In genomic region chr6:138130541-138130940, GRCm38 (mm10) we compare ENCODE assay signal across 26 mouse cellular contexts. TPM values are rescaled to one million over a fixed set of nuclear protein-coding genes. Genes with fewer than 3 reads are reported as not detected.
DNase-seq lines count a peak whose midpoint lies in the region; ATAC-seq and TF ChIP-seq lines count a peak whose summit lies in the region.
"Had no signal": no experiment of that assay in that cellular context is flagged by ENCODE, and none has a peak within 500 bp of the region (broad histone marks: within the 10 kb centered on the region; RNA-seq: fewer than 3 reads in every experiment).

No protein-coding gene starts in this region.

- no peak overlapping the region for H3K4me2 ChIP-seq in liver, embryonic 12.5 days
- no peak overlapping the region for H3K4me2 ChIP-seq in midbrain, embryonic 11.5 days
- no peak overlapping the region for H3K4me2 ChIP-seq in midbrain, embryonic 15.5 days
- no peak overlapping the region for H3K4me2 ChIP-seq in neural tube, embryonic 12.5 days (replicated peaks)
- H3K4me2 ChIP-seq in neural tube, embryonic 15.5 days: no peak overlapping the region
- H3K4me2 ChIP-seq: embryonic facial prominence, embryonic 12.5 days; forebrain, embryonic 13.5 days; forebrain, embryonic 15.5 days had no signal

- H3K36me3 ChIP-seq in liver, adult 2 months (ENCODE audit: control insufficient read depth, insufficient read depth, low read length): no peaks in the 10 kb centered on the region
- no peaks in the 10 kb centered on the region for H3K36me3 ChIP-seq in liver, embryonic 12.5 days
- H3K36me3 ChIP-seq in midbrain, embryonic 11.5 days (ENCODE audit: control insufficient read depth, insufficient read depth, low read length): no peaks in the 10 kb centered on the region
- H3K36me3 ChIP-seq in midbrain, embryonic 15.5 days (replicated peaks): no peaks in the 10 kb centered on the region
- H3K36me3 ChIP-seq in neural tube, embryonic 12.5 days: no peaks in the 10 kb centered on the region
- no peaks in the 10 kb centered on the region for H3K36me3 ChIP-seq in neural tube, embryonic 15.5 days
- H3K36me3 ChIP-seq: embryonic facial prominence, embryonic 10.5 days; embryonic facial prominence, embryonic 12.5 days; forebrain, embryonic 15.5 days; G1E had no signal

- no peak for TF ChIP-seq CTCF in liver, adult 2 months (IDR thresholded peaks at IDR 0.05; ENCODE audit: low read depth, low read length)

- DNase-seq in liver, adult 2 months (ENCODE audit: extremely low read depth, low read depth, low spot score): peak; percentile 60
- DNase-seq in midbrain, embryonic 11.5 days (ENCODE audit: low spot score, missing footprints): no peak
- DNase-seq: adrenal gland, adult 8-10 months; adrenal gland, postnatal 14 days; adrenal gland, postnatal 36 days; B cell, adult 2 months; cerebellum, adult 11-12 months; cerebellum, adult 2 months; cerebellum, adult 9-10 months; cerebellum, postnatal 10 days; cerebellum, postnatal 25 days had no signal

- WGBS in liver, adult 2 months: 20% methylated on average over 3 of the region's 3 CpGs
- WGBS in liver, embryonic 12.5 days (ENCODE audit: insufficient replicate concordance): 62% methylated on average over 3 of the region's 3 CpGs
- 83% methylated on average over 3 of the region's 3 CpGs for WGBS in midbrain, embryonic 11.5 days
- WGBS in midbrain, embryonic 15.5 days: 66% methylated on average over 3 of the region's 3 CpGs
- 73% methylated on average over 3 of the region's 3 CpGs for WGBS in neural tube, embryonic 12.5 days
- WGBS in neural tube, embryonic 15.5 days: 48% methylated on average over 3 of the region's 3 CpGs

- no peak overlapping the region for H3K4me3 ChIP-seq in liver, adult 2 months (ENCODE audit: insufficient read depth, low read depth, low read length)
- no peak overlapping the region for H3K4me3 ChIP-seq in liver, embryonic 12.5 days
- no peak overlapping the region for H3K4me3 ChIP-seq in midbrain, embryonic 11.5 days (ENCODE audit: low read depth, low read length)
- H3K4me3 ChIP-seq in midbrain, embryonic 15.5 days: no peak overlapping the region
- H3K4me3 ChIP-seq in neural tube, embryonic 12.5 days: no peak overlapping the region
- no peak overlapping the region for H3K4me3 ChIP-seq in neural tube, embryonic 15.5 days (replicated peaks)
- H3K4me3 ChIP-seq: embryonic facial prominence, embryonic 10.5 days; embryonic facial prominence, embryonic 12.5 days; forebrain, embryonic 13.5 days; forebrain, embryonic 15.5 days had no signal

- H3K4me1 ChIP-seq in liver, adult 2 months (ENCODE audit: control insufficient read depth, insufficient read depth, low read length): no peaks in the 10 kb centered on the region
- H3K4me1 ChIP-seq in liver, embryonic 12.5 days: no peaks in the 10 kb centered on the region
- no peaks in the 10 kb centered on the region for H3K4me1 ChIP-seq in midbrain, embryonic 11.5 days (ENCODE audit: control insufficient read depth, insufficient read depth, low read length)
- H3K4me1 ChIP-seq in midbrain, embryonic 15.5 days: no peaks in the 10 kb centered on the region
- no peaks in the 10 kb centered on the region for H3K4me1 ChIP-seq in neural tube, embryonic 12.5 days
- H3K4me1 ChIP-seq in neural tube, embryonic 15.5 days: no peaks in the 10 kb centered on the region
- H3K4me1 ChIP-seq: embryonic facial prominence, embryonic 10.5 days; embryonic facial prominence, embryonic 12.5 days; forebrain, embryonic 13.5 days; forebrain, embryonic 15.5 days had no signal

- no peaks in the 10 kb centered on the region for H3K27me3 ChIP-seq in liver, adult 2 months (ENCODE audit: control insufficient read depth, insufficient read depth, low read length)
- no peaks in the 10 kb centered on the region for H3K27me3 ChIP-seq in liver, embryonic 12.5 days (replicated peaks)
- no peaks in the 10 kb centered on the region for H3K27me3 ChIP-seq in midbrain, embryonic 11.5 days (ENCODE audit: control insufficient read depth, insufficient read depth, low read length)
- H3K27me3 ChIP-seq in midbrain, embryonic 15.5 days (replicated peaks): no peaks in the 10 kb centered on the region
- no peaks in the 10 kb centered on the region for H3K27me3 ChIP-seq in neural tube, embryonic 12.5 days (replicated peaks)
- no peaks in the 10 kb centered on the region for H3K27me3 ChIP-seq in neural tube, embryonic 15.5 days (replicated peaks)
- H3K27me3 ChIP-seq: CH12.LX; embryonic facial prominence, embryonic 12.5 days; forebrain, embryonic 13.5 days; forebrain, embryonic 15.5 days had no signal

- no peak overlapping the region for H3K27ac ChIP-seq in liver, adult 2 months (replicated peaks; ENCODE audit: insufficient read depth, low read depth, low read length)
- no peak overlapping the region for H3K27ac ChIP-seq in liver, embryonic 12.5 days
- H3K27ac ChIP-seq in midbrain, embryonic 11.5 days (ENCODE audit: low read depth, low read length): no peak overlapping the region
- H3K27ac ChIP-seq in midbrain, embryonic 15.5 days: no peak overlapping the region
- H3K27ac ChIP-seq in neural tube, embryonic 12.5 days: no peak overlapping the region
- no peak overlapping the region for H3K27ac ChIP-seq in neural tube, embryonic 15.5 days (replicated peaks)
- H3K27ac ChIP-seq: embryonic facial prominence, embryonic 10.5 days; embryonic facial prominence, embryonic 12.5 days; forebrain, embryonic 13.5 days; forebrain, embryonic 15.5 days had no signal

- no peak for TF ChIP-seq POLR2A in liver, adult 2 months (IDR thresholded peaks at IDR 0.05; ENCODE audit: extremely low read depth, insufficient read depth, low read length)

- no peaks in the 10 kb centered on the region for H3K79me2 ChIP-seq in liver, adult 2 months (ENCODE audit: control insufficient read depth, insufficient read depth, low read length)

- H3K9me3 ChIP-seq in liver, embryonic 12.5 days (replicated peaks): no peaks in the 10 kb centered on the region
- H3K9me3 ChIP-seq in midbrain, embryonic 11.5 days (ENCODE audit: control insufficient read depth, low read length): no peaks in the 10 kb centered on the region
- no peaks in the 10 kb centered on the region for H3K9me3 ChIP-seq in midbrain, embryonic 15.5 days
- no peaks in the 10 kb centered on the region for H3K9me3 ChIP-seq in neural tube, embryonic 12.5 days
- no peaks in the 10 kb centered on the region for H3K9me3 ChIP-seq in neural tube, embryonic 15.5 days (replicated peaks)
- H3K9me3 ChIP-seq: embryonic facial prominence, embryonic 10.5 days; embryonic facial prominence, embryonic 12.5 days; forebrain, embryonic 13.5 days; forebrain, embryonic 15.5 days had no signal

- H3K9ac ChIP-seq in liver, adult 2 months (ENCODE audit: low read depth, low read length): no peak overlapping the region
- no peak overlapping the region for H3K9ac ChIP-seq in liver, embryonic 12.5 days
- H3K9ac ChIP-seq in midbrain, embryonic 11.5 days (ENCODE audit: low read length): no peak overlapping the region
- H3K9ac ChIP-seq in midbrain, embryonic 15.5 days: no peak overlapping the region
- no peak overlapping the region for H3K9ac ChIP-seq in neural tube, embryonic 12.5 days
- H3K9ac ChIP-seq in neural tube, embryonic 15.5 days (replicated peaks): no peak overlapping the region
- H3K9ac ChIP-seq: embryonic facial prominence, embryonic 12.5 days; forebrain, embryonic 13.5 days; forebrain, embryonic 15.5 days had no signal

- ATAC-seq in liver, embryonic 12.5 days: no peak
- 0 out of 2 replicates have a peak, but pooled peaks have one; percentile 40 for ATAC-seq in midbrain, embryonic 11.5 days (ENCODE audit: low FRiP score)
- no peak for ATAC-seq in midbrain, embryonic 15.5 days (replicated peaks)
- 0 out of 2 replicates have a peak, but pooled peaks have one; percentile 21 for ATAC-seq in neural tube, embryonic 12.5 days (ENCODE audit: low FRiP score, low read depth)
- ATAC-seq in neural tube, embryonic 15.5 days (ENCODE audit: low FRiP score): no peak
- ATAC-seq: activated CD4-positive, CD25-positive, alpha-beta regulatory T cell, adult 4 months; CD4-positive, CD25-positive, alpha-beta regulatory T cell, adult 4 months; forebrain, embryonic 13.5 days; forebrain, embryonic 15.5 days; Patski had no signal

RNA-seq across cellular contexts. Expression of gene Mgst1, which starts 9.6 kb away (rescaled TPM):
- 7,708 and 11,486 TPM in 2 replicates for total RNA-seq in liver, adult 2 months (2014; rRNA removed)
- 7,278 and 7,946 TPM in 2 replicates for polyA plus RNA-seq in liver, adult 2 months (2012; rRNA removed)
- polyA plus RNA-seq in liver, embryonic 12.5 days (2016; fragmentation: Nextera tagmentation; extraction: Ambion mirVana): 52.4 and 56.3 TPM in 2 replicates
- polyA plus RNA-seq in midbrain, embryonic 11.5 days (2014; fragmentation: Nextera tagmentation; extraction: Ambion mirVana): 53.2 and 58.4 TPM in 2 replicates
- polyA plus RNA-seq in midbrain, embryonic 15.5 days (2015; fragmentation: Nextera tagmentation; extraction: Ambion mirVana): 53.5 and 58.6 TPM in 2 replicates
- polyA plus RNA-seq in neural tube, embryonic 12.5 days (2016; fragmentation: Nextera tagmentation; extraction: Ambion mirVana): 64.0 and 67.7 TPM in 2 replicates
- polyA plus RNA-seq in neural tube, embryonic 15.5 days (2015; fragmentation: Nextera tagmentation; extraction: Ambion mirVana): 101 and 107 TPM in 2 replicates
- total RNA-seq: CH12.LX, G1E had no signal
- polyA plus RNA-seq: G1E had no signal

RNA-seq across cellular contexts. Expression of gene Slc15a5, which starts 50.8 kb away (rescaled TPM):
- 0.27 and 1.0 TPM in 2 replicates for total RNA-seq in liver, adult 2 months (2014; rRNA removed)
- 1.1 and 1.5 TPM in 2 replicates for polyA plus RNA-seq in liver, adult 2 months (2012; rRNA removed)
- not detected in 2 replicates for polyA plus RNA-seq in liver, embryonic 12.5 days (2016; fragmentation: Nextera tagmentation; extraction: Ambion mirVana)
- polyA plus RNA-seq in midbrain, embryonic 11.5 days (2014; fragmentation: Nextera tagmentation; extraction: Ambion mirVana): not detected in 2 replicates
- polyA plus RNA-seq in midbrain, embryonic 15.5 days (2015; fragmentation: Nextera tagmentation; extraction: Ambion mirVana): 0.14 TPM in 1 of 2 replicates, not detected in the other
- 0.33 TPM in 1 of 2 replicates, not detected in the other for polyA plus RNA-seq in neural tube, embryonic 12.5 days (2016; fragmentation: Nextera tagmentation; extraction: Ambion mirVana)
- 0.15 and 0.28 TPM in 2 replicates for polyA plus RNA-seq in neural tube, embryonic 15.5 days (2015; fragmentation: Nextera tagmentation; extraction: Ambion mirVana)
- total RNA-seq: adrenal gland, postnatal 14 days; CH12.LX had no signal
- polyA plus RNA-seq: activated CD4-positive, CD25-positive, alpha-beta regulatory T cell, adult 4 months; CD4-positive, CD25-positive, alpha-beta regulatory T cell, adult 4 months; cerebellum, adult 2 months; embryonic facial prominence, embryonic 10.5 days; embryonic facial prominence, embryonic 14.5 days; forebrain, embryonic 11.5 days; forebrain, embryonic 13.5 days; forebrain, embryonic 15.5 days; G1E; Patski had no signal

Comparison
In these comparisons a context has a peak if more than half of its experiments do, and no peak if none do; other contexts are left out.
1. ATAC-seq: peak in midbrain, embryonic 11.5 days (single experiment) and neural tube, embryonic 12.5 days (single experiment); none in liver, embryonic 12.5 days (single experiment), midbrain, embryonic 15.5 days (single experiment) and neural tube, embryonic 15.5 days (single experiment).
2. RNA of gene Mgst1, which starts 9.6 kb away (polyA plus RNA-seq): 7,278 to 7,946 TPM in liver, adult 2 months; 101 to 107 TPM in neural tube, embryonic 15.5 days, 64.0 to 67.7 TPM in neural tube, embryonic 12.5 days, 52.4 to 56.3 TPM in liver, embryonic 12.5 days, 53.5 to 58.6 TPM in midbrain, embryonic 15.5 days and 53.2 to 58.4 TPM in midbrain, embryonic 11.5 days; every median in the first group is over 10 times any median in the second.